Mouse (Mus musculus) megakaryocyte, adult 5-6 weeks (primary cell): ENCODE measurements around the gene Rexo4. TPM values are rescaled to one million over a fixed set of nuclear protein-coding genes. Genes with fewer than 3 reads are reported as not detected.

Experiments
- ATAC-seq: 2 replicates; pipeline ENCODE4 v1.8.0; 2016; ENCODE audit warnings: mild to moderate bottlenecking, inconsistent platforms; ENCODE audit not compliant: poor library complexity, severe bottlenecking
- total RNA-seq, 2 experiments: library from RNA; stranded (forward) in 1 of 2; stranded (reverse) in 1 of 2; fragments of 153-499, 151-499 nt in 1 of 2; fragments of 221-1000, 200-1000 nt in 1 of 2; gene quantifications; 2 replicates each; pipeline versions ENCODE4 v1.2.3 to v1.2.4; 2015 to 2017

The Rexo4 gene
- total RNA-seq, 2 experiments from 2014 or later: 19.4 to 69.1 TPM

DNA sequence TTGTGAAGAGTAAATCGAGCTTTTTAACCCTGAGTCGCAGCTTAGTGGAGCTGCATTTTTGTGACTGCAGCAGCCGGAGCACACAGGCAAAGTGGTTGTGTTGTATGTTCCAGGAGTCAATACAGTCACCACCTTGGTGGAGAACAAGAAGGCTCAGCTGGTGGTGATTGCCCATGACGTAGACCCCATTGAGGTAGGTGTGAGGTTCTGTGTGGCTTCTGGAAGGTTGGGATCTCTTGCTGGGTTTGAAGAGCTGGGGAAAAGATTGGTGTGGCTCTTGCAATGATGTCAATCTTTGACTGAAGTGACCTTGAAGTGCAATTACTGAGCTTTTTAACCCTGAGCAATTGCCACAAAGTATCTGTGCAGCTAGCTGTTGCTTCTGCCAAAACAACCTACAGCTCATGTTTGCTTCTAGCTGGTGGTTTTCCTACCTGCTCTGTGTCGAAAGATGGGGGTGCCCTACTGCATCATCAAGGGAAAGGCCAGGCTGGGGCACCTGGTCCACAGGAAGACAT is 51.9 kb downstream of the Rexo4 start:
- ATAC-seq: no peak

- ATAC-seq: peak; percentile 9; the same call in 1 of the 2 replicates
Measured at GRCm38 (mm10) chr2:26910994-26911765, 53.0 kb downstream of the Rexo4 start.

DNA sequence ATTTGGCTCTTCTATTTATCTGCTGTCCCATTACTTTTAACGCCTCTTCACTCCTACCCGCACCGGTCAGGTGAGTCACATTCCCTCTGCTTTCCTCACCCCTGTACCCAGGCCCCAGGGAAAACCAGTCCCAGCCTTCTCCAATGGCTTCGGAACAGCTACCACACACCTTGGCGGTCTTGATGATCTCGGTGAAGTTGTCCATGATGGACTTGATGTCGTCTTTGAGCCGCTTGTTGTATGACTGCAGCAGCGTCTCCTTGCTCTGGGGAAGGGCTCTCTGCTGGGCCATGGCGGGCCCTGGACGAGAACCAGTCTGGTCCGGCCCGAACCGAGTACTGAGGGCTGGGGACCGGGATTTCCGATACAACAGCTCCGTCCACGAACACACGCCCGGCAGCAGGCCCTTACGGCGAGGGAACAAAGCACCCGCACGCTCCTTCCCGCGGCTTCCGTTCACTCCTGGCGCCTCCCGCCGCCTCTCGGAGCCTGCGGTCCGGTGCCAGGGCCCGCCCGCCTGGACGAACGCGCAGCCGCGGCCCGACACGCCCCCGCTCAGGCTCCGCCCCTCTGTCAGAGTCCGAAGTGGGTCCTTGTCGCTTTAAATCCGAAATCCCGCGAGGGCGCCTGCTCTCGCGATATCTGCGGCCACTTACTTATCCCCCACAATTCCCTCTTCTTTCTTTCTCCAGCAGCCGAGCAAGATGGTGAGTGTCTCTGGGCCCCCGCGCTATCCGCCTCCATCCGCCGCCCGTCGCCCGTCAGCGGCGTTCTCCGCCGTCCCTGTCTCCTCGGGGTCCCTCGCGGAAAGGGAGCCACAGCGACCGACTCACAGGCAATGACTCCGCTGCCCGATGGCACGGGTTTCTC is 53.8 kb downstream of the Rexo4 start, which contains the start of the genes Med22 and Rpl7a:
Gene Med22, minus strand, starts transcription at position 554 of the 870 bp plus-strand sequence.
Gene Rpl7a, plus strand, starts transcription at position 641 of the 870 bp plus-strand sequence.
- ATAC-seq: peak; percentile 90

GRCm38 (mm10) chr2:26909387-26909784 is 54.8 kb downstream of the Rexo4 start:
- no peak for ATAC-seq

- ATAC-seq: no peak
Measured at GRCm38 (mm10) chr2:26908710-26909386, 55.3 kb downstream of the Rexo4 start.

- 0 out of 2 replicates have a peak, but pooled peaks have one; percentile 23 for ATAC-seq
Measured at GRCm38 (mm10) chr2:26907109-26907508, 57.1 kb downstream of the Rexo4 start.

DNA sequence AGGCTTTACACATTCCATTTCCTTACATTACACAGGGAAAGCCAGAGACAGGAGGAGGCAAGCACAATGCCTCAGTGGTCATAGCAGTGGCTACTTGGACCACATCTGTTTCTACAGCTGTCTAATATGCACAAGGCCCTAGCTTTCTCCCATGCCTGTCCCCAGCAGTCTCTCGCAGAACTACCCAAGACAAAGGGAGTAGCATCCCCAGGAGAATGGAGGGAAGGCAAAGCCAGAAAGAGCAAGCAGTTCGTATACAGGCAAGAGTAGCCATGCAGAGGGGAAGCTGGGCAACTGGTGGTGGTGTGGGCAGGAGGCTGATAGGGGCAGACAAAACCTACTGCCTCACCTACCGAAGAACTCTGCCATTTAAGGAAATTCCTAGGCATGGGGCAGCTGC is 57.8 kb downstream of the Rexo4 start:
- ATAC-seq: no peak

DNA sequence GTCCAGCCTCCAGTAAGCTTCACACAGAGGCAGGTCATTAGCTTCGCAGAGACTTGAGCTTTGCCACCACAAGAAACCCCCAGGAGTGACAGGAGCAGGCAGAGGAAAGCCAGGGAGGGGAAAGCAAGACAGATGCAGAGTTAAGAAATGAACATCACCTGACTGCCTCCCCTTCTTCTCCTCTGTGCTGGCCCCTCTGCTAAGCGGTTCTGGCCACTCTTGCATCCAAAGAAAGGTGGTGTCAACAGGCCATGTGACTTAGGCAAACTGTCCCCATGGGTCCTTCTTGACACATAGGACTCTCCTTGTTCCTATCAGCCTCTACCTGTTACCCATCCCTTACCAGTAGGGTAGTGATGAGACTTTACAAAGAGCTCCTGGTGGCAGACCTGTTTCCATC is 58.2 kb downstream of the Rexo4 start:
- no peak for ATAC-seq

Other genes starting within 250 kb of the Rexo4 start
- gene Abo, start 99.4 kb downstream of the Rexo4 start, total RNA-seq (2015): not detected in 2 replicates
- gene Abo, start 99.4 kb downstream of the Rexo4 start, total RNA-seq (2017): not detected in 2 replicates
- 8.9 and 9.2 TPM in 2 replicates for gene Surf6, start 61.5 kb downstream of the Rexo4 start, total RNA-seq (2015)
- 20.7 and 27.9 TPM in 2 replicates for gene Surf6, start 61.5 kb downstream of the Rexo4 start, total RNA-seq (2017)
- gene Med22, start 53.7 kb downstream of the Rexo4 start, total RNA-seq (2015): 5.6 and 7.2 TPM in 2 replicates
- 10.9 and 12.7 TPM in 2 replicates for gene Med22, start 53.7 kb downstream of the Rexo4 start, total RNA-seq (2017)
- gene Rpl7a, start 53.6 kb downstream of the Rexo4 start, total RNA-seq (2015): 1,352 and 1,498 TPM in 2 replicates
- gene Rpl7a, start 53.6 kb downstream of the Rexo4 start, total RNA-seq (2017): 1,113 and 1,311 TPM in 2 replicates
- 31.3 and 35.6 TPM in 2 replicates for gene Surf2, start 48.0 kb downstream of the Rexo4 start, total RNA-seq (2015)
- 34.0 and 34.5 TPM in 2 replicates for gene Surf2, start 48.0 kb downstream of the Rexo4 start, total RNA-seq (2017)
- gene Surf1, start 47.9 kb downstream of the Rexo4 start, total RNA-seq (2015): 102 and 106 TPM in 2 replicates
- 61.3 and 77.4 TPM in 2 replicates for gene Surf1, start 47.9 kb downstream of the Rexo4 start, total RNA-seq (2017)
- 95.0 and 100 TPM in 2 replicates for gene Surf4, start 30.5 kb downstream of the Rexo4 start, total RNA-seq (2015)
- 86.1 and 98.4 TPM in 2 replicates for gene Surf4, start 30.5 kb downstream of the Rexo4 start, total RNA-seq (2017)
- gene Stkld1, start 30.3 kb downstream of the Rexo4 start, total RNA-seq (2015): 0.16 and 0.60 TPM in 2 replicates
- gene Stkld1, start 30.3 kb downstream of the Rexo4 start, total RNA-seq (2017): not detected in 2 replicates
- 0.04 TPM in 1 of 2 replicates, not detected in the other for gene Adamts13, start 9.0 kb upstream of the Rexo4 start, total RNA-seq (2015)
- gene Adamts13, start 9.0 kb upstream of the Rexo4 start, total RNA-seq (2017): 0.24 and 0.95 TPM in 2 replicates
- 11.9 and 14.9 TPM in 2 replicates for gene Cacfd1, start 45.5 kb upstream of the Rexo4 start, total RNA-seq (2015)
- gene Cacfd1, start 45.5 kb upstream of the Rexo4 start, total RNA-seq (2017): 4.7 and 7.5 TPM in 2 replicates
- gene Slc2a6, start 63.6 kb upstream of the Rexo4 start, total RNA-seq (2015): 23.0 and 23.3 TPM in 2 replicates
- 39.1 and 40.0 TPM in 2 replicates for gene Slc2a6, start 63.6 kb upstream of the Rexo4 start, total RNA-seq (2017)
- gene Mymk, start 107.8 kb upstream of the Rexo4 start, total RNA-seq (2015): not detected in 2 replicates
- not detected in 2 replicates for gene Mymk, start 107.8 kb upstream of the Rexo4 start, total RNA-seq (2017)
- gene Adamtsl2, start 115.0 kb upstream of the Rexo4 start, total RNA-seq (2015): not detected in 2 replicates
- not detected in 2 replicates for gene Adamtsl2, start 115.0 kb upstream of the Rexo4 start, total RNA-seq (2017)
- gene Fam163b, start 178.1 kb upstream of the Rexo4 start, total RNA-seq (2015): not detected in 2 replicates
- gene Fam163b, start 178.1 kb upstream of the Rexo4 start, total RNA-seq (2017): not detected in 2 replicates
- not detected in 2 replicates for gene Dbh, start 200.8 kb upstream of the Rexo4 start, total RNA-seq (2015)
- not detected in 2 replicates for gene Dbh, start 200.8 kb upstream of the Rexo4 start, total RNA-seq (2017)